Mouse (Mus musculus) C2C12 (cell line): ENCODE measurements around the gene Nfe2l3.

Experiments used
- CTCF ChIP-seq: IDR thresholded peaks from one replicate; pipeline ENCODE4 v1.5.1; 2011; ENCODE audit not compliant: control insufficient read depth, insufficient read depth, insufficient read length
- FOSL1 ChIP-seq: IDR thresholded peaks from one replicate; pipeline ENCODE4 v1.8.0; 2011; ENCODE audit warnings: mild to moderate bottlenecking, low read length; ENCODE audit not compliant: poor library complexity, insufficient read depth, severe bottlenecking

DNA sequence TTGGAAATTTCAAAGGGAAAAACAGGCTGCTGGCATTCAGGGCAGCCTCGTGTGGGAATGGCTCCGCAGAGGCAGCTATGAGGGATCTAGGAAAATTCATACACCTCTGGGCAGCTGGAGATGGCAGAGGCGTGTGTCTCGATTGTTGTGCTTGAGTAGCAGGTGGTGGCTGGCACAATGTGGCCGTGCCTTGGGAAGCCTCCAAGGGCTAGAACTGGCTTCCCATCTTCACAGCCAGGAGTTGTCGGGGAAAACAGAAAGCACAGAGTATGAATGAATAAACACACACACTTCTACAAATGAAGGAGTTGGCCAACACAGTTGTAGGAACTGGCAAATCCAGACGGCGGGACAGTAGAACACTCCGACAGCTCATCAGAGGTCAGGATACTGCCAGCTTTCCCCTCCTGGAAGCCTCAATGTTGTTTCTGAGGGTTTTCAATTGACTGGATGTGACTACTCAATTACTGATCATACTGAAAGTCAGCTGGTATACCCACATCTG is 6.4 kb downstream of the Nfe2l3 start:
- no peak for TF ChIP-seq CTCF
- no peak for TF ChIP-seq FOSL1
